Mouse (Mus musculus) lung, postnatal 0 days (tissue): ENCODE data around the gene Bmp10.

Source experiments
- CTCF ChIP-seq: IDR thresholded peaks from 2 replicates; pipeline ENCODE4 v1.5.1; 2016; ENCODE audit warnings: antibody characterized with exemption, mild to moderate bottlenecking
- EP300 ChIP-seq: IDR thresholded peaks from 2 replicates; pipeline ENCODE4 v1.6.1; 2016; ENCODE audit warnings: antibody characterized with exemption, mild to moderate bottlenecking, control low read depth

DNA sequence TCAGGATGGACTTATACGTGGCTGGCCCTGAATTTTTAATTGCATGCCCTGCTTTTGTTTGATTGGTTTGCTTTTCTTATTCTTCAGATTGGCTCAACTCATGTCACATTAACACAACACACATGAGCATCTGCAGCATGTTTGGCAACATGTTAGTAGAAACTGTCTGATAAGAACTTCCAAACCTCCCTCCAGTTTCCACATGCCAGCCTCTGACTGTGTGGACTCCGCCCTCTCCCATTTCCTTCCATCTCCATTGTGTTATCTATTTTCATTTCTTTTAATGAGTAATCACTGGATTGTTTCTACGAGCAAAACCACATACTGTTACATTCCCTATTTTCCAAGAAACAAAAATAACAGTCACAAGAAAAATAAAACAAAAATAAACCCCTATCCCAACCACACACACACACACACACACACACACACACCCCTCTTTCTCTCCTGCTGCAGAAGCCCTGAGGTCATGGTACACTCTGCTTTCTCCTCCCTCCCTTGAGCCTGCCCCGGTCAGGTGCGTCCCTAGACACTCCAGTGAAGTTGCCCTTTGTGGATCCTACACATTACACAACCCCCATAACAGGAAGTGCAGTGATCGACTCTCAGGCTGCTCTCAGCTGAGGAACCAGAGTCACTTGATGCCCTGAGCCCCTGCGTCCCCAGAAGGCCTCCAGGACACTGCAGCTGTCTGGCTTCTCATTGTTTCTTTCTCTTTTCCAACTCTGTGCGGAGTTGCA, 35.2 kb upstream of the Bmp10 start:
- TF ChIP-seq CTCF: no peak
- TF ChIP-seq EP300: no peak
